Comparison of ENCODE assay signal across 24 mouse cellular contexts in the genomic region with DNA sequence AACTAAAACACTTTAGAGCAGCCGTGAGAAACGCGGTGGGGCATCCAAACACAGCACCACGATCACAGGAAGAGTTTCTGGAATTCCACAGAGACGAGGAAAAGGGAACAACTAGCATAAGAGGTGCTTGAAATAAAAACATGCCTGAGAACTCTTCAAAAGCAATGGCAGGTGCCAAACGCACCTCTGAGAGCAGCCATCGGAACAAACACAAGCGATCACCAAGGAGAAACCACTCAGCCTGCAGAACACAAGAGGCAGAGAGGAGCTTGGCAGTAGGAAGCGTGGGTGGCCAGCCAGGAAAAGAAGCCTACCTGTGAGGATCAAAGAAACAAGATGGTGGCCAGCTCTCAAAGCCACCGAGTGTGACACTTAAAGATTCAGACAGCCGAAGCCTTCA.
A peak's percentile ranks its signal among the peaks of the same experiment; 100 is the strongest.
DNase-seq lines count a peak whose midpoint lies in the region; ATAC-seq and TF ChIP-seq lines count a peak whose summit lies in the region.
"Had no signal": no experiment of that assay in that cellular context is flagged by ENCODE, and none has a peak within 500 bp of the region (broad histone marks: within the 10 kb centered on the region; RNA-seq: fewer than 3 reads in every experiment).

No protein-coding gene starts in this region.

- peak; percentile 92 for ATAC-seq in lung, postnatal 0 days
- no peak for ATAC-seq in forebrain, embryonic 15.5 days (replicated peaks)
- ATAC-seq in kidney, embryonic 16.5 days (ENCODE audit: low FRiP score, low TSS enrichment), result no peak
- ATAC-seq: forebrain, embryonic 13.5 days; forebrain, postnatal 0 days; hindbrain, embryonic 16.5 days; Patski had no signal

- H3K4me1 ChIP-seq in lung, postnatal 0 days (ENCODE audit: insufficient read depth, low read depth, low read length), result no peaks in the 10 kb centered on the region
- H3K4me1 ChIP-seq in forebrain, embryonic 15.5 days, result peaks cover 15% of the 10 kb centered on the region
- H3K4me1 ChIP-seq in kidney, embryonic 16.5 days (ENCODE audit: insufficient read depth, low read length), result no peaks in the 10 kb centered on the region

- no peak for TF ChIP-seq CTCF in lung, postnatal 0 days (IDR thresholded peaks at IDR 0.05)

- 55% methylated on average over 11 of the region's 11 CpGs for WGBS in lung, postnatal 0 days
- WGBS in forebrain, embryonic 15.5 days, result 92% methylated on average over 11 of the region's 11 CpGs
- WGBS in kidney, embryonic 16.5 days, result 82% methylated on average over 11 of the region's 11 CpGs

- no peaks in the 10 kb centered on the region for H3K27me3 ChIP-seq in lung, postnatal 0 days (replicated peaks; ENCODE audit: insufficient read depth, low read length)
- no peaks in the 10 kb centered on the region for H3K27me3 ChIP-seq in forebrain, embryonic 15.5 days
- peaks cover 2% of the 10 kb centered on the region; the same call in 1 of the 2 replicates for H3K27me3 ChIP-seq in kidney, embryonic 16.5 days (ENCODE audit: insufficient read depth, low read length)
- H3K27me3 ChIP-seq: forebrain, embryonic 13.5 days; hindbrain, embryonic 13.5 days had no signal

- no peak overlapping the region for H3K4me3 ChIP-seq in lung, postnatal 0 days (ENCODE audit: low read depth, low read length)
- H3K4me3 ChIP-seq in forebrain, embryonic 15.5 days, result no peak overlapping the region
- no peak overlapping the region for H3K4me3 ChIP-seq in kidney, embryonic 16.5 days (ENCODE audit: low read length)
- H3K4me3 ChIP-seq: forebrain, embryonic 10.5 days; forebrain, embryonic 13.5 days; hindbrain, embryonic 10.5 days; hindbrain, embryonic 13.5 days had no signal

- peak; percentile 74 for DNase-seq in heart, adult 11 months
- no peak for DNase-seq in heart, postnatal 14 days
- peak; percentile 81 for DNase-seq in lung, postnatal 0 days (ENCODE audit: low spot score)
- peak; percentile 80 for DNase-seq in lung, postnatal 25 days (ENCODE audit: low spot score)
- no peak for DNase-seq in left cerebral cortex, adult 8-10 months (ENCODE audit: low spot score in 2 of 2)
- no peak for DNase-seq in spleen, postnatal 36 days (ENCODE audit: low spot score in 2 of 2)
- DNase-seq: adrenal gland, postnatal 10 days; adrenal gland, postnatal 36 days; cerebellum, adult 18-20 months; cerebellum, adult 9-10 months; cerebellum, postnatal 14 days; forebrain, postnatal 0 days; gastrocnemius, postnatal 10 days; gastrocnemius, postnatal 36 days; heart, postnatal 36 days had no signal

- TF ChIP-seq EP300 in lung, postnatal 0 days (IDR thresholded peaks at IDR 0.05), result peak; percentile 60; the same call in 1 of the 2 replicates

- H3K4me2 ChIP-seq in lung, postnatal 0 days (replicated peaks; ENCODE audit: low read depth, low read length), result no peak overlapping the region
- no peak overlapping the region for H3K4me2 ChIP-seq in forebrain, embryonic 15.5 days (replicated peaks)
- H3K4me2 ChIP-seq in kidney, embryonic 16.5 days (replicated peaks; ENCODE audit: low read depth, low read length), result no peak overlapping the region
- H3K4me2 ChIP-seq: forebrain, embryonic 13.5 days; heart, embryonic 11.5 days; hindbrain, embryonic 13.5 days had no signal

- intact Hi-C loops in heart, postnatal 14 days (cut with DNase I), result no loop called here

- H3K9ac ChIP-seq in lung, postnatal 0 days (replicated peaks; ENCODE audit: low read depth), result no peak overlapping the region
- no peak overlapping the region for H3K9ac ChIP-seq in forebrain, embryonic 15.5 days (replicated peaks)
- H3K9ac ChIP-seq in kidney, embryonic 16.5 days (replicated peaks; ENCODE audit: low read length), result no peak overlapping the region
- H3K9ac ChIP-seq: forebrain, embryonic 13.5 days; forebrain, postnatal 0 days; hindbrain, embryonic 13.5 days had no signal

- H3K9me3 ChIP-seq in lung, postnatal 0 days (ENCODE audit: low read length), result no peaks in the 10 kb centered on the region
- H3K9me3 ChIP-seq in forebrain, embryonic 15.5 days, result no peaks in the 10 kb centered on the region
- H3K9me3 ChIP-seq in kidney, embryonic 16.5 days (ENCODE audit: low read length), result no peaks in the 10 kb centered on the region
- H3K9me3 ChIP-seq: forebrain, embryonic 10.5 days; forebrain, embryonic 13.5 days; hindbrain, embryonic 10.5 days; hindbrain, embryonic 13.5 days had no signal

- no peaks in the 10 kb centered on the region for H3K36me3 ChIP-seq in lung, postnatal 0 days (ENCODE audit: insufficient read depth, low read length)
- no peaks in the 10 kb centered on the region for H3K36me3 ChIP-seq in forebrain, embryonic 15.5 days
- no peaks in the 10 kb centered on the region for H3K36me3 ChIP-seq in kidney, embryonic 16.5 days (ENCODE audit: insufficient read depth, low read length)
- H3K36me3 ChIP-seq: forebrain, embryonic 10.5 days; hindbrain, embryonic 10.5 days; hindbrain, embryonic 13.5 days had no signal

- H3K27ac ChIP-seq in lung, postnatal 0 days (ENCODE audit: low read length), result no peak overlapping the region
- H3K27ac ChIP-seq in forebrain, embryonic 15.5 days (replicated peaks), result no peak overlapping the region
- H3K27ac ChIP-seq in kidney, embryonic 16.5 days (ENCODE audit: low read length), result no peak overlapping the region
- H3K27ac ChIP-seq: forebrain, embryonic 10.5 days; forebrain, embryonic 13.5 days; hindbrain, embryonic 10.5 days; hindbrain, embryonic 13.5 days had no signal

Comparison
In these comparisons a context has a peak if more than half of its experiments do, and no peak if none do; other contexts are left out.
1. DNase-seq: peak in heart, adult 11 months (single experiment), lung, postnatal 0 days (single experiment) and lung, postnatal 25 days (single experiment); none in heart, postnatal 14 days (0 of 2), left cerebral cortex, adult 8-10 months (0 of 2) and spleen, postnatal 36 days (0 of 2).